Mouse (Mus musculus) layer of hippocampus, adult 18-20 months (tissue): ENCODE results near the gene Arhgap24. TPM values are rescaled to one million over a fixed set of nuclear protein-coding genes. Genes with fewer than 3 reads are reported as not detected.
A peak's percentile ranks its signal among the peaks of the same experiment; 100 is the strongest.

Source experiments
- DNase-seq, 2 experiments: peaks; one replicate each; pipeline ENCODE4 v3.0.0; 2022; ENCODE audit warnings: low spot score in 2 of 2
- total RNA-seq, 2 experiments: library from RNA; stranded (reverse); gene quantifications; 2 replicates each; pipeline ENCODE4 v1.2.3; 2021

Gene Arhgap24
- total RNA-seq, 2 experiments from 2014 or later = 5.5 to 6.0 TPM

DNA sequence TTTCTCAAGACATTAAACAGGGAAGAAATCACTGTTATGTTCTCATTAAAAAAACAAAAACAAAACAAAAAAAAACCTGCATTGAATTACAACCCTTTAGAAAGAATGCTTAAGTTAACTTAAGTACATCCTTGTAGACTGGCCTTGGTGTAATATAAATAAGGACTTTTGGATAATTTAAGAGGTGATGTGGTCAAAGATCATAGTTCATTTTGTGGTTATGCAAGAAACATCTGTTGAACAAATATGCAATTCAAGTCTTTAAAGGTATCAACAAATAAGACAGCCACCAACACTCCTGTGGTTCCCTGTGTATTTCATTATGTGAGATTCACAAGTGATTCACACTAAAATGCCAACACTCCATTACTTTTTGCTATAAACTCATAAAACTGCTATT, 247.3 kb downstream of the Arhgap24 start:
- DNase-seq = no peak

DNA sequence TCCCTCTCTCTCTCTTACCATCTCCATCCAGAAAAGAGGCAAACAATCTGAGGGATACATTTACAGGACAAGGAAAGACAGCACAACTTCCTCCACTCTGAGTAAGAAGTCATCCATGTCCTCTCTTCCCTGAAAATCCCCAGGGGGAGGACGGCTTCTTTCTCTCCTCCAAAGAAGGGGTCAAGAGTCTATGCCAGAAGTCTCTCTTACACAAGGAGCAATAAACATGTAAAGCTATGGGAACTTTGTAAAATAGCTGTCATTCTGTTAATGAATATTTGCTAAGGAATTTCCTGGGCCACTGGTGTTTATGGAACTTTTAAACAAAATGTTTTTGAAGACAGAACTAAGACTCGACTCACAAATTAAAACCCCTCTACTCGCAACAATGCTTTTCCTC, 248.3 kb downstream of the Arhgap24 start:
- no peak for DNase-seq

DNA sequence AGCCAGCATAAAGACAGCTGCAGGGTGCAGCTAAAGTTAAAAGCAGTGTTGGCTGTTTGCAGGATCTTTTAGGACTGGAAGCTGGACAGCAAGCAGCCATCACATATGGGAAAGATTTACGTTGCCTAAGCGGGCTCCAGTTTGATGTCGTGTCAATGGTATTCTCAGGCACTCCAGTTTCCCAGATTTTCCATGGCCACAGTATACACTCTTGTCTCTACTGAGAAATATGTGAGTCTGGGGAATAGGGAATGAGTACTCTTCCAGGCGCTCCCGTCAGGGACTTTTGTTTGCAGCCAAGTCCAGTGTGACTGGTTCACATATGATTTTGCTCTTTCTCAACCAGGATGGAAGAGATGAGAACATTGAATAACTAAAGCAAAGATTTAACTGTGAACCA, 254.9 kb downstream of the Arhgap24 start:
- DNase-seq = no peak

DNA sequence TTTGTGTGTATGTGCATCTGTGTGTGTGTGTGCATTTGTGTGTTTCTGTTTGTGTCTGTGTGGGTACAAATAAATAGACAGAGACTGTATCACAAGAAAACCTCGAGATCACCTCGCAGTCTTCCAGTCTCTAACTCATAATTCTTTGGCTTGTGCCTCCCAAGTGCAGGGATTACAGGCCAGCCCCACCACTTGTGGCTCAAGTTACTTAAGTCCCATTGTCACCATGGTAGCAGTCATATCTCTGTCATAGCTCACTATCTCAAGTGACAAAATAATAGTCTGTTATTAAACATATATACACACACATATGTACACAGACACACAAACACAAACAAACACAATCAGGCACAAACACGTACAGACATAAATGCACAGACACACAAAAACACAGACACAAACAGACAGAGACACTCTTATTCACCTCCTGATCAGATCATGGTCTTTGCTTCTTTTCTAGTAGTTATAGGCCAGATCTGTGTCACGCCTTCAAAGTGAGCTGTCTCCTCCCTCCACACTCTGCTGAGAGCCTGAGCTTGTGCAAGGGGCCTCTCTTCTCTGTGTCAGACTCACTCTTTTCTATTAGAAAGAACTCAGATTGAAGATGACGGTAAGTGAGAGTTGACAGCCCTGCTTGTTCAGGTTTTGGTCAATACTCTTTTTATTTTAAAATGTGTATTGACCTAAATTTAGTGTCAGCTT, 261.5 kb downstream of the Arhgap24 start:
- no peak for DNase-seq

DNA sequence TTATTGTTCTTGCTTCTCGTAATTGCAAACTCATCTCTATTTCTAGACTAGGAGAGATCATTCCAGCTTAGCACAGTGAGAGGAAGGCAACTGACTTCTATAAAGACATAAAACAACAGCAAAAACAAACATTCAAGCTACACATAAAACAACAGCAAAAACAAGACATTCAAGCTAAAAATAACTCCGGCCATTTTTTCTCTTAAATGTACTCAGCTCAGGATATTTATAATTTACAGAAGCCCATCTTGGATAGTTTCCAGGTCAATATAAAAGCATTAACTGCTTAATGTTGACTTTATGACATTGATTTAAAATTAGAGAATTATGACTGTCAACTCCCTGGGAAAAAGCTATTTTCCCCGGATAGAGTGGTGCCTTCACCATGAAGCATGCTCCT, 262.2 kb downstream of the Arhgap24 start:
- DNase-seq = no peak

GRCm38 (mm10) chr5:102744051-102744450, 262.9 kb downstream of the Arhgap24 start:
- no peak for DNase-seq

GRCm38 (mm10) chr5:102748146-102748545, 267.0 kb downstream of the Arhgap24 start:
- no peak for DNase-seq

DNA sequence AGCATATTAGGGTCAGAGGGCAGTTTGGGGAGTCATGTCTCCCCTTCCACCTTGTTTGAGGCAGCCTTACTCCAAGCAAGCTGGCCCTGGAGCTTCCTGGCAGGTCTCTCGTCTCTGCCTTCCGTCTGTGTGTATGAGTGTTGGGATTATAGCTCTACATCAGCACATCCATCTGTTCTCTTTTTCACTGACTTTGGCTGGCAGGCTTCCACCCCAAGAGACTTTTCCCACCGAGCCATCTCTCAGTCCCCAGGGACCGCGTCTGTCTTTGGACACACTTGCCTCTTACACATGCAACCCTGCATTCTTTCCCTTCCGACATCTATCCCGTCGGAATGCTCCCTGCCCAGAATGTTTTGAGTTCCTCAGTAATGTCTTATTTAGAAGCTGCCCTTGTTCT, 267.8 kb downstream of the Arhgap24 start:
- peak in 1 of 2 experiments; percentile 47 for DNase-seq

- no peak for DNase-seq
Measured at GRCm38 (mm10) chr5:102750674-102751073, 269.5 kb downstream of the Arhgap24 start.

DNA sequence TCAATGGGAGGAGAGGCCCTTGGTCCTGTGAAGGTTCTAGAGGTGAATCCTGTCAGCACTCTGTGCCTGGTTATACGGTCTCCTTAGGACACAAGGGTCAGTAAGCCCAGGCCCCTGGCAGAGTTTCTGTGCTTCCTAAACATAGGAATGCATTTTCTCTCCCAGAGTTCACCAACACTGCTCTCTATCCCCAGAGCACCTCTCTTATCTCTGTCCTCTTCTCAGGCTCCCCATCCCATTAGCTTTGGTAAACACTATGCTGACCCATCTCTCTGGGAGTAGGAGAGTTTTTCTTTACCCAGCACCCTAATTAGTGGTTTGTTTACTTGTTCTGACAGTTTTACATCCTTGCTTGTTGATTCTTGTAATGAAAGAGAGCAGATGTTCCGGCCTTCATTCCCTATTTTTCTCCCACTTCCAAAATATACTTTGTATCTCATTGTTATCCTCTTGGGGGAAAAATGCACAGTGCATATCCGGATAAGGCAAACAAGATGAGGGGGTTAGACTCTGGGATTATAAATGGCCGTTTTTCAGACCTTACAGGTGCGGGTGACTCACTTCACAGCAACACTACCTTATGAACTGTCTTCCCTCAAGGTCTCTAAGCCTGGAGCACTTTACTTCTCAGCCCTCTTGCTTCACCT, 270.6 kb downstream of the Arhgap24 start:
- no peak for DNase-seq

DNA sequence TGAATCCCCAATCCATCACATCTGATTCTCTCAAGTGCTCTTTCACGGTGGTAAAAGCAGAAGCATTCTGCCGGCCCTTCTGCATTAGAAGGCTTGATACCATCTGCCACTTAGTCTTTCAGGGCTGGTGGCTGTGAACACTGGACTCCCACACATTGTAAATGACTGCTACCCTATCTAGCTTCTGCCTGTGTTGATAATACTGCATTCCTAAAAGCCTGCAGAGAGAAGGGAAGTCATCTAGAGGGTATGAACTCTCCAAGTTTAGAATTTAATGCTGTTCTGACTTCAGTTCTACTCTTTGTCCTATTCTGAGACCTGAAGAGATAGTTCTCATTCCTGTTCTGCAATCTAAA, 271.1 kb downstream of the Arhgap24 start:
- peak; percentile 23 to 63 for DNase-seq

DNA sequence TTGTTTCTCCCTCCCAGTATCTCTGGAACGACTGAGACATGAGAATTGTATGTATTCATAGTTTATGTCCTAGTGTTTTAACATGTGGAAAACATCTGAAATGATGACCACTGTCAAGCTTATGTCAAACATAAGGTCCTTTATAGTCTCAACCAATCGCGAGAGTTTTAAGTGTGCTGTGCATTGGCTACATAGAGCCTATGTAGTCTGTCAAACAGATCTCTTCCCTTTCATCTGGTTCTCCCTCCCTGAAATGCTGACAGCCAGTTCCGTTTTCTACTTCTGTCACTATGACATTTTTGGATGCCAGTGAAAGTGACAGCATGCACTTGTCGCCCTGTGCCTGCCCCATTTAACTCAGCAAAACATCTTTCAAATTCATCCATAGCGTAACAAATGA, 275.8 kb downstream of the Arhgap24 start:
- DNase-seq = peak in 1 of 2 experiments; percentile 39

- DNase-seq = no peak
Measured at GRCm38 (mm10) chr5:102765694-102766093, 284.5 kb downstream of the Arhgap24 start.

GRCm38 (mm10) chr5:102766311-102767057, 285.3 kb downstream of the Arhgap24 start:
- peak in 1 of 2 experiments; percentile 28 for DNase-seq

GRCm38 (mm10) chr5:102767058-102767444, 285.9 kb downstream of the Arhgap24 start:
- no peak for DNase-seq

- DNase-seq = no peak
Measured at GRCm38 (mm10) chr5:102767822-102768221, 286.6 kb downstream of the Arhgap24 start.

DNA sequence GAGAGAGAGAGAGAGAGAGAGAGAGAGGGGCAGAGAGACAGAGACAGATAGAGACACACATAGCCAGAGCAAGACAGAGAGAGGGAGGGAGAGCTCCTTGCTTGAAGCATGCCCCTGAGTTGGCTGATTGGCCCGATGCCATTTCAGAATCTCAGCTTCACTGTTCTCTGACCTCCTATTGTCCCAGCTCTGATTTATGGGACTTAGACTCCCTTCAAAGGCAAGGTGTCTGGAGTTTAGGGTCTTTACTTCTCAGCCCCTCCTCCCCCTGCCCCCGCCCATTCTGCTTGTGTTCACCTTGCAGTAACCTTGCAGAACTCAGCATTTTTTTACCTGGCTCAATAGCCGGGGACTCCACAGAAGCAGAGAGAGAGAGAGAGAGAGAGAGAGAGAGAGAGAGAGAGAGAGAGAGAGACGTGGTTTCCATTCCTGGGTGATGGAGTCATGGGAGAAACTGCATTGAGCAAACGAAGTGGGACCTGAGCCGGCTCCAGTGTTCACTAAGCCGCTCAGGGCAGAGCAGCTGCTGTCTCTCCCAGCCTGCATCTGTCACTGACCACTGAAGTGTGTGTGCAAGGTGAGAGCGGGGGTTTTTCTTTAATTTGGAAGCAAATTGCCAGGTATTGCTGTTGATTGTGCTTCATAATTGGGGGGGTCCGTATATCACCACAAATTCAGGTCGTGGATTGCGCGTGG, 287.3 kb downstream of the Arhgap24 start:
- no peak for DNase-seq

- DNase-seq = no peak
Measured at GRCm38 (mm10) chr5:102770611-102771010, 289.4 kb downstream of the Arhgap24 start.

DNA sequence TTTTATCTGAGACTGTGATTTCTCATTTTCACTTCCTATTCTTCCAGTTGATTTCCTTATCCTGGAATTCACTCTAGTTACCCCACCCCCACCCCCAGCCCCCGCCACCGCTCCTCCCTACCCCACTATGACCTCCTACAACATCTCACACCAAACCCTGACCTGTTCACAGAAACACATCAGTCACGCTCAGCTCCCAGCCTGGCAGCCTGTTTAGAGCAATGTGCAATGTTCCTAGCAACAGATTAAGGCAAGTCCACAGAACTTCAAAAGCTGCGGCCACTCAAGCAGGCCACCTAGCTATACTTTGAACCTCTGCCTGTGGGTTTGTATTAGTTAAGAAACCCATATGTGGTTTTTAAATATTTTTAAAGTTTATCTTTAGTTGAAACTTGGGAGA, 293.3 kb downstream of the Arhgap24 start:
- DNase-seq = no peak

DNA sequence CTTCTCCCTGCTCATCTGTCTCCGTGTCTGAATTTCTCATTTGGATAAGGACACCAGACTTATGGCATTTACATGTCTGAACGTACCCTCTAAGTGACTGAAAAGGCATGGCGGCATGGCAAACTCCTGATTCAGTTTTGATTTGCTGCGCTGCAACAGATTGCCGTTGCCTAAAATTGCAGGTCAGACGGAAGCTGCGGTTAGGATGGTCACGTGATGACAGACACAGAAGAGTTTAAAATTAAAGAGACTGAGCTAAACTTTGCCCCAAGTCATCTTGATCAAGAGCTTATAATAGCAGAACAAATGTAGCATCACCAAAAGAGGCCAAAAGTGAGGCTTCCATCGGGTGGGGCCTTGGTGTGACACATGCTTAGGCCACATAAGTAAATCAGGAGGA, 296.1 kb downstream of the Arhgap24 start:
- DNase-seq = no peak

- DNase-seq = no peak
Measured at GRCm38 (mm10) chr5:102777852-102778251, 296.7 kb downstream of the Arhgap24 start.

DNA sequence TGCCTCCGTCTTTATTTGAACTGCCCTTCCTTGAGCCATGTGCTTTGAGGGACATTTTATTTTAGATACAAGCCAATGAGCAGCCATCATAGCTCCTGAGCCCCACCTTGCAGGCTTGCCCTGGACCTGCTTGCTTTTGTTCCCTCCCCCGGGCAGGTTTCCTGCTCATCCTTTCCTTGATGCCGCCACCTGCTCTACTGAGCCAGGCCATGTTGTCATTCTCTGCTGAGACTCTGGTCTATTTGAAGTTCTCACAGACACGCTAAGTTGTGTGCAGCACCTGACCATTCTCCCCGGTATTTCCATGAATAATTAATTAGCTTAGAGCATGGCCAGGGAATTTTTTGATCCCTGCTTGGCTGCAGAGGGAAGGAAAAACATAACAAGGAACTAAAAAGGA, 297.1 kb downstream of the Arhgap24 start:
- DNase-seq = no peak
